ENCODE assay signal across 14 mouse cellular contexts in genomic region chr5:136603176-136603964, GRCm38 (mm10). TPM values are rescaled to one million over a fixed set of nuclear protein-coding genes. Genes with fewer than 3 reads are reported as not detected.
DNase-seq lines count a peak whose midpoint lies in the region; ATAC-seq and TF ChIP-seq lines count a peak whose summit lies in the region.
"Had no signal": no experiment of that assay in that cellular context is flagged by ENCODE, and none has a peak within 500 bp of the region (broad histone marks: within the 10 kb centered on the region; RNA-seq: fewer than 3 reads in every experiment).

No protein-coding gene starts in this region.

- no peak overlapping the region for H3K4me3 ChIP-seq in MEL (ENCODE audit: control insufficient read depth in 1 of 2, insufficient read depth in 1 of 2, low read depth in 2 of 2, low read length in 2 of 2)
- H3K4me3 ChIP-seq in stomach, postnatal 0 days (ENCODE audit: low read depth, low read length), result no peak overlapping the region
- H3K4me3 ChIP-seq: heart, embryonic 10.5 days had no signal

- no peak overlapping the region for H3K4me2 ChIP-seq in stomach, postnatal 0 days (replicated peaks; ENCODE audit: low read depth)

- H3K79me2 ChIP-seq in MEL (ENCODE audit: control insufficient read depth, insufficient read depth, low read length, poor library complexity), result no peaks in the 10 kb centered on the region

- H3K9ac ChIP-seq in MEL (ENCODE audit: control insufficient read depth, low read depth, low read length, poor library complexity, severe bottlenecking), result no peak overlapping the region
- H3K9ac ChIP-seq in stomach, postnatal 0 days (ENCODE audit: low read length), result no peak overlapping the region
- H3K9ac ChIP-seq: liver, embryonic 14.5 days had no signal

- TF ChIP-seq CTCF in MEL (IDR thresholded peaks at IDR 0.05 in 2 of 3, conservative IDR thresholded peaks at IDR 0.05 in 1 of 3; ENCODE audit: control insufficient read depth in 1 of 3, insufficient read depth in 1 of 3, low read depth in 2 of 3, low read length in 3 of 3, poor library complexity in 1 of 3, severe bottlenecking in 1 of 3), result no peak
- no peak for TF ChIP-seq CTCF in stomach, postnatal 0 days (IDR thresholded peaks at IDR 0.05; ENCODE audit: low read depth)

- WGBS in stomach, postnatal 0 days, result 77% methylated on average over 13 of the region's 13 CpGs

- ATAC-seq in megakaryocyte progenitor cell, adult 5-6 weeks (replicated peaks; ENCODE audit: poor library complexity), result peak; percentile 52
- ATAC-seq in monocyte, adult 5-6 weeks (replicated peaks; ENCODE audit: insufficient number of reproducible peaks, low FRiP score, low TSS enrichment, poor library complexity, severe bottlenecking), result no peak
- ATAC-seq in stomach, postnatal 0 days (ENCODE audit: low FRiP score, low TSS enrichment), result no peak
- ATAC-seq: hindbrain, postnatal 0 days; Patski had no signal

- peak in 1 of 2 experiments; percentile 38; a peak in 1 of 4 replicates for TF ChIP-seq EP300 in MEL (IDR thresholded peaks at IDR 0.05; ENCODE audit: low read depth in 1 of 2, low read length in 2 of 2)
- no peak for TF ChIP-seq EP300 in stomach, postnatal 0 days (optimal IDR thresholded peaks at IDR 0.05)

- no peak for TF ChIP-seq POLR2A in MEL (IDR thresholded peaks at IDR 0.05; ENCODE audit: control insufficient read depth in 1 of 2, insufficient read depth in 1 of 2, low read depth in 1 of 2, low read length in 2 of 2, poor library complexity in 1 of 2)

- peaks cover 13 to 22% of the 10 kb centered on the region in 2 experiments for H3K4me1 ChIP-seq in MEL (ENCODE audit: control insufficient read depth in 1 of 2, insufficient read depth in 2 of 2, low read length in 2 of 2)
- no peaks in the 10 kb centered on the region for H3K4me1 ChIP-seq in stomach, postnatal 0 days (replicated peaks; ENCODE audit: control insufficient read depth, insufficient read depth)
- H3K4me1 ChIP-seq: heart, embryonic 10.5 days had no signal

- intact Hi-C loops in heart, postnatal 36 days (cut with DNase I), result no loop called here

- peaks cover 0 to 10% of the 10 kb centered on the region in 2 experiments; a peak in 2 of 4 replicates for H3K36me3 ChIP-seq in MEL (ENCODE audit: control insufficient read depth in 1 of 2, insufficient read depth in 2 of 2, low read length in 2 of 2)
- H3K36me3 ChIP-seq in stomach, postnatal 0 days (ENCODE audit: control insufficient read depth, insufficient read depth, low read length), result no peaks in the 10 kb centered on the region
- H3K36me3 ChIP-seq: heart, embryonic 10.5 days had no signal

- no peak for TF ChIP-seq RAD21 in MEL (IDR thresholded peaks at IDR 0.05; ENCODE audit: low read depth, low read length)

- H3K27me3 ChIP-seq in MEL (ENCODE audit: control insufficient read depth in 1 of 2, insufficient read depth in 2 of 2, low read length in 2 of 2), result no peaks in the 10 kb centered on the region
- H3K27me3 ChIP-seq in stomach, postnatal 0 days (ENCODE audit: control insufficient read depth, insufficient read depth, low read length), result no peaks in the 10 kb centered on the region
- H3K27me3 ChIP-seq: Patski had no signal

- H3K27ac ChIP-seq in MEL (ENCODE audit: control insufficient read depth, low read depth, low read length), result no peak overlapping the region
- no peak overlapping the region for H3K27ac ChIP-seq in stomach, postnatal 0 days (replicated peaks)
- H3K27ac ChIP-seq: heart, embryonic 10.5 days; hindbrain, postnatal 0 days; liver, embryonic 14.5 days had no signal

- H3K9me3 ChIP-seq in MEL (replicated peaks; ENCODE audit: insufficient read depth, low read length), result no peaks in the 10 kb centered on the region
- H3K9me3 ChIP-seq in stomach, postnatal 0 days (ENCODE audit: control insufficient read depth, low read length), result no peaks in the 10 kb centered on the region
- H3K9me3 ChIP-seq: heart, embryonic 10.5 days had no signal

- DNase-seq in cerebellum, adult 18-20 months, result peak; percentile 16
- no peak for DNase-seq in cerebellum, adult 9-11 months
- peak; percentile 50 for DNase-seq in MEL (ENCODE audit: low read depth, low spot score)
- peak; percentile 64 to 89 for DNase-seq in layer of hippocampus, adult 18-20 months (ENCODE audit: low spot score in 2 of 2)
- DNase-seq in stomach, postnatal 0 days (ENCODE audit: low spot score), result no peak
- no peak for DNase-seq in heart, postnatal 36 days
- DNase-seq: adrenal gland, postnatal 36 days; kidney, postnatal 36 days had no signal

TF ChIP-seq in MEL, 35 proteins besides CTCF, POLR2A, EP300 and RAD21:
- TF ChIP-seq USF1 (IDR thresholded peaks at IDR 0.05; ENCODE audit: low read depth, low read length) (no peak), POLR2AphosphoS2 (IDR thresholded peaks at IDR 0.05; ENCODE audit: low read length) (no peak), TBP (IDR thresholded peaks at IDR 0.05; ENCODE audit: low read depth, low read length) (0 out of 2 replicates have a peak, but pooled peaks have one; percentile 8), ETS1 (IDR thresholded peaks at IDR 0.05; ENCODE audit: low read depth, low read length) (peak; percentile 74), TCF12 (IDR thresholded peaks at IDR 0.05; ENCODE audit: low read depth, low read length) (peak; percentile 63), SIN3A (IDR thresholded peaks at IDR 0.05; ENCODE audit: low read length) (no peak), MAZ (IDR thresholded peaks at IDR 0.05; ENCODE audit: low read depth, low read length) (no peak), HCFC1 (IDR thresholded peaks at IDR 0.05; ENCODE audit: low read depth, low read length) (no peak), TAL1 (IDR thresholded peaks at IDR 0.05; ENCODE audit: low read length) (no peak), UBTF (IDR thresholded peaks at IDR 0.05; ENCODE audit: borderline replicate concordance, insufficient read depth, low read depth, low read length) (no peak), GATA1 (IDR thresholded peaks at IDR 0.05; ENCODE audit: low read depth, low read length) (peak; percentile 40; the same call in 1 of the 2 replicates), ZNF384 (IDR thresholded peaks at IDR 0.05; ENCODE audit: low read depth, low read length) (peak; percentile 63; the same call in 1 of the 2 replicates), ELF1 (IDR thresholded peaks at IDR 0.05; ENCODE audit: low read depth, low read length) (peak; percentile 44; the same call in 1 of the 2 replicates)

RNA-seq across cellular contexts. Expression of gene Cux1, which starts 36.1 kb away (rescaled TPM):
- total RNA-seq in MEL (2012; rRNA removed), result 70.4 and 71.1 TPM in 2 replicates
- 100 to 1,000 TPM in 1 of 2 experiments, not detected in 1; 104 TPM for polyA plus RNA-seq in MEL (2012; ENCODE audit: insufficient read depth in 1 of 2, insufficient read length in 2 of 2, low read depth in 1 of 2, low replicate concordance in 2 of 2, missing spikeins in 1 of 2)
- 10 to 100 TPM; 38.2 to 39.5 TPM for total RNA-seq in layer of hippocampus, adult 18-20 months (2021)
- total RNA-seq in megakaryocyte progenitor cell, adult 5-6 weeks (2015), result 110 and 118 TPM in 2 replicates
- 104 and 116 TPM in 2 replicates for total RNA-seq in megakaryocyte progenitor cell, adult 5-6 weeks (2017)
- 61.3 to 96.3 TPM (median 79.9 TPM) in 3 replicates for total RNA-seq in monocyte, adult 5-6 weeks (2017)
- polyA plus RNA-seq in stomach, postnatal 0 days (2015; fragmentation: Nextera tagmentation; extraction: Ambion mirVana), result 33.7 and 36.3 TPM in 2 replicates
- 10 to 100 TPM; 93.1 to 99.6 TPM for total RNA-seq in heart, postnatal 36 days (2021)

Comparison
In these comparisons a context has a peak if more than half of its experiments do, and no peak if none do; other contexts are left out.
1. DNase-seq: peak in cerebellum, adult 18-20 months (2 of 2), MEL (single experiment) and layer of hippocampus, adult 18-20 months (2 of 2); none in cerebellum, adult 9-11 months (single experiment), stomach, postnatal 0 days (single experiment) and heart, postnatal 36 days (0 of 2).